Mouse (Mus musculus): ENCODE measurements at regions not wholly inside any gene's neighbourhood (a gene's known extent, or its start where the extent isn't known, plus 50 kb on each side); places are given as distances from the start of the nearest gene placed in this dataset.

- no peak for TF ChIP-seq CTCF (IDR thresholded peaks at IDR 0.05; ENCODE audit: extremely low read depth, insufficient read depth, insufficient read length, insufficient replicate concordance)
- TF ChIP-seq POLR2A (IDR thresholded peaks at IDR 0.05; ENCODE audit: low read depth, low read length), result no peak
Measured at GRCm38 (mm10) chr1:95422253-95422652, 108.8 kb downstream of the Fam174a start.
